In the genomic region with DNA sequence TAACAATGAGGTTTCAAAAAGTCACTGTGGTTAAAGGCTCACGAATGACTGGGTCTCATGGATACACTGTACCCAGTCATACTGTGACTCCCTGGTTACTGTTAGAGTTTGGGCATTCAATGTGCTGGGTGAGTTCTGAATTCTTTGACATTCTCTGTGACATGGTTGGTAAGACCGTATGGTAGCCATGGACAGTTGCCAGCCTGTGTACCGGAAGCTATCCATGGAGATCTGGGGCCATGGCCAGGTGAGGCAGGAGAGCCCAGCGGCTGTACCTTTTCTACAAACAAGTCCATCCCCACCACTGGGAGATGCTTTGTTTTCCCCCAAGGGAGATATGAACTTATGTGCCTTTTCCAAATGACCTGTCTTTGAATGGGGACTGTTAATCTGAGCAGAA, we compare ENCODE assay signal across 24 mouse cellular contexts.
DNase-seq lines count a peak whose midpoint lies in the region; ATAC-seq and TF ChIP-seq lines count a peak whose summit lies in the region.
"Had no signal": no experiment of that assay in that cellular context is flagged by ENCODE, and none has a peak within 500 bp of the region (broad histone marks: within the 10 kb centered on the region; RNA-seq: fewer than 3 reads in every experiment).

No protein-coding gene starts in this region.

- DNase-seq in cerebellum, adult 11-12 months, result peak; percentile 79
- peak; percentile 61 to 75 for DNase-seq in cerebellum, adult 2 months
- DNase-seq in cerebellum, adult 9-11 months, result peak; percentile 81
- DNase-seq in cerebellum, postnatal 25 days, result peak; percentile 54 to 77
- DNase-seq in left cerebral cortex, postnatal 14 days (ENCODE audit: low spot score in 2 of 2), result no peak
- DNase-seq: adrenal gland, adult 8-10 months; adrenal gland, postnatal 25 days; B cell, adult 2 months; gastrocnemius, postnatal 10 days; gastrocnemius, postnatal 36 days; kidney, adult 11 months; kidney, adult 8-10 months had no signal

- H3K36me3 ChIP-seq in midbrain, embryonic 15.5 days (replicated peaks), result no peaks in the 10 kb centered on the region
- no peaks in the 10 kb centered on the region for H3K36me3 ChIP-seq in intestine, embryonic 16.5 days (ENCODE audit: control insufficient read depth, insufficient read depth, low read length)
- H3K36me3 ChIP-seq: forebrain, embryonic 10.5 days; G1E; hindbrain, embryonic 10.5 days; hindbrain, embryonic 15.5 days; kidney, embryonic 15.5 days had no signal

- no peak for ATAC-seq in cerebellum, adult (ENCODE audit: insufficient number of reproducible peaks, low FRiP score, low TSS enrichment)
- no peak for ATAC-seq in midbrain, embryonic 15.5 days (replicated peaks)
- ATAC-seq in intestine, embryonic 16.5 days, result no peak
- ATAC-seq: forebrain, embryonic 13.5 days; forebrain, embryonic 16.5 days had no signal

- no peaks in the 10 kb centered on the region; the same call in 1 of the 2 replicates for H3K27me3 ChIP-seq in cerebellum, adult 2 months (ENCODE audit: control insufficient read depth, insufficient read depth, low read length)
- no peaks in the 10 kb centered on the region for H3K27me3 ChIP-seq in midbrain, embryonic 15.5 days (replicated peaks)
- no peaks in the 10 kb centered on the region for H3K27me3 ChIP-seq in intestine, embryonic 16.5 days (replicated peaks; ENCODE audit: control insufficient read depth, insufficient read depth, low read length)
- H3K27me3 ChIP-seq: CH12.LX; forebrain, embryonic 13.5 days; hindbrain, embryonic 15.5 days had no signal

- no peak for TF ChIP-seq POLR2A in cerebellum, adult 2 months (IDR thresholded peaks at IDR 0.05; ENCODE audit: borderline replicate concordance, insufficient read depth, low read length)

- no peak overlapping the region for H3K4me3 ChIP-seq in cerebellum, adult 2 months (replicated peaks; ENCODE audit: insufficient read depth, low read depth, low read length)
- H3K4me3 ChIP-seq in midbrain, embryonic 15.5 days, result no peak overlapping the region
- H3K4me3 ChIP-seq in intestine, embryonic 16.5 days (ENCODE audit: low read length), result no peak overlapping the region
- H3K4me3 ChIP-seq: forebrain, embryonic 10.5 days; forebrain, embryonic 13.5 days; hindbrain, embryonic 10.5 days; hindbrain, embryonic 15.5 days; kidney, embryonic 15.5 days had no signal

- 56% methylated on average over 4 of the region's 4 CpGs for WGBS in cerebellum, adult 2 months
- WGBS in midbrain, embryonic 15.5 days, result 94% methylated on average over 4 of the region's 4 CpGs
- 87% methylated on average over 4 of the region's 4 CpGs for WGBS in intestine, embryonic 16.5 days

- no peaks in the 10 kb centered on the region for H3K4me1 ChIP-seq in cerebellum, adult 2 months (ENCODE audit: control insufficient read depth, insufficient read depth, low read length)
- no peaks in the 10 kb centered on the region for H3K4me1 ChIP-seq in midbrain, embryonic 15.5 days
- no peaks in the 10 kb centered on the region for H3K4me1 ChIP-seq in intestine, embryonic 16.5 days (ENCODE audit: control insufficient read depth, insufficient read depth, low read length)
- H3K4me1 ChIP-seq: forebrain, embryonic 13.5 days; hindbrain, embryonic 10.5 days; hindbrain, embryonic 15.5 days; kidney, embryonic 15.5 days had no signal

- TF ChIP-seq CTCF in cerebellum, adult 2 months (IDR thresholded peaks at IDR 0.05; ENCODE audit: borderline replicate concordance, insufficient read depth, low read depth, low read length), result no peak

- no peaks in the 10 kb centered on the region for H3K9me3 ChIP-seq in midbrain, embryonic 15.5 days
- no peaks in the 10 kb centered on the region for H3K9me3 ChIP-seq in intestine, embryonic 16.5 days (ENCODE audit: control insufficient read depth, low read length)
- H3K9me3 ChIP-seq: forebrain, embryonic 10.5 days; forebrain, embryonic 13.5 days; hindbrain, embryonic 10.5 days; hindbrain, embryonic 15.5 days; kidney, embryonic 15.5 days had no signal

- H3K9ac ChIP-seq in midbrain, embryonic 15.5 days, result no peak overlapping the region
- no peak overlapping the region for H3K9ac ChIP-seq in intestine, embryonic 16.5 days (ENCODE audit: low read depth, low read length)
- H3K9ac ChIP-seq: forebrain, embryonic 13.5 days; hindbrain, embryonic 15.5 days; kidney, embryonic 15.5 days had no signal

- H3K4me2 ChIP-seq in midbrain, embryonic 15.5 days, result no peak overlapping the region
- no peak overlapping the region for H3K4me2 ChIP-seq in intestine, embryonic 16.5 days (ENCODE audit: low read depth, low read length)
- H3K4me2 ChIP-seq: forebrain, embryonic 13.5 days; heart, embryonic 11.5 days; hindbrain, embryonic 15.5 days; kidney, embryonic 15.5 days had no signal

- intact Hi-C loops in left cerebral cortex, postnatal 14 days (cut with DNase I), result no loop called here

- H3K27ac ChIP-seq in cerebellum, adult 2 months (ENCODE audit: insufficient read depth, low read length), result no peak overlapping the region
- no peak overlapping the region for H3K27ac ChIP-seq in midbrain, embryonic 15.5 days
- H3K27ac ChIP-seq in intestine, embryonic 16.5 days (ENCODE audit: low read length), result no peak overlapping the region
- H3K27ac ChIP-seq: forebrain, embryonic 10.5 days; forebrain, embryonic 13.5 days; hindbrain, embryonic 10.5 days; hindbrain, embryonic 15.5 days; kidney, embryonic 15.5 days had no signal

Comparison
In these comparisons a context has a peak if more than half of its experiments do, and no peak if none do; other contexts are left out.
1. DNase-seq: peak in cerebellum, adult 11-12 months (single experiment), cerebellum, adult 2 months (2 of 2), cerebellum, adult 9-11 months (single experiment) and cerebellum, postnatal 25 days (2 of 2); none in left cerebral cortex, postnatal 14 days (0 of 2).